Mouse (Mus musculus): ENCODE data around the gene Copz2. TPM values are rescaled to one million over a fixed set of nuclear protein-coding genes. Genes with fewer than 3 reads are reported as not detected.

Copz2 gene
- polyA plus RNA-seq, 1 experiment from 2014 or later = 125 TPM

- peaks cover 7% of the 10 kb centered on the region for H3K4me1 ChIP-seq
- H3K4me3 ChIP-seq = no peak overlapping the region
- H3K27me3 ChIP-seq = no peaks in the 10 kb centered on the region
- WGBS = 84% methylated on average over 8 of the region's 8 CpGs
- H3K36me3 ChIP-seq = peaks cover 83% of the 10 kb centered on the region
- H3K27ac ChIP-seq = no peak overlapping the region
- H3K4me2 ChIP-seq = no peak overlapping the region
- ATAC-seq (ENCODE audit: insufficient number of reproducible peaks, insufficient read depth, low FRiP score, low TSS enrichment, low read depth) = no peak
- H3K9me3 ChIP-seq = no peaks in the 10 kb centered on the region
- H3K9ac ChIP-seq = no peak overlapping the region
These were observed 31.5 kb upstream of the Copz2 start for GRCm38 (mm10) chr11:96818128-96818710.

- Histone ChIP-seq H3K36me3 (peaks cover 65% of the 10 kb centered on the region), H3K4me3 (no peak overlapping the region), H3K27me3 (no peaks in the 10 kb centered on the region), H3K9ac (no peak overlapping the region), H3K4me1 (peaks cover 44% of the 10 kb centered on the region), H3K27ac (no peak overlapping the region), H3K4me2 (no peak overlapping the region), H3K9me3 (no peaks in the 10 kb centered on the region)
- WGBS = 92% methylated on average over 10 of the region's 10 CpGs
- ATAC-seq (ENCODE audit: insufficient number of reproducible peaks, insufficient read depth, low FRiP score, low TSS enrichment, low read depth) = no peak
These were observed 27.7 kb upstream of the Copz2 start for GRCm38 (mm10) chr11:96821956-96822355.

- no peak for ATAC-seq (ENCODE audit: insufficient number of reproducible peaks, insufficient read depth, low FRiP score, low TSS enrichment, low read depth)
- H3K36me3 ChIP-seq = peaks cover 65% of the 10 kb centered on the region
- no peaks in the 10 kb centered on the region for H3K9me3 ChIP-seq
- H3K27ac ChIP-seq = peak overlapping the region; percentile 89
- H3K9ac ChIP-seq = peak overlapping the region; percentile 76
- WGBS = 38% methylated on average over 4 of the region's 4 CpGs
- no peaks in the 10 kb centered on the region for H3K27me3 ChIP-seq
- H3K4me3 ChIP-seq = peak overlapping the region; percentile 55
- peak overlapping the region; percentile 97 for H3K4me2 ChIP-seq
- peaks cover 53% of the 10 kb centered on the region for H3K4me1 ChIP-seq
These were observed 26.8 kb upstream of the Copz2 start for GRCm38 (mm10) chr11:96822675-96823470.

- Histone ChIP-seq H3K4me2 (peak overlapping the region; percentile 97), H3K27ac (peak overlapping the region; percentile 89), H3K9ac (peak overlapping the region; percentile 76), H3K27me3 (no peaks in the 10 kb centered on the region), H3K4me1 (peaks cover 58% of the 10 kb centered on the region), H3K36me3 (peaks cover 59% of the 10 kb centered on the region), H3K4me3 (peak overlapping the region; percentile 55), H3K9me3 (no peaks in the 10 kb centered on the region)
- 8% methylated on average over 13 of the region's 13 CpGs for WGBS
- no peak for ATAC-seq (ENCODE audit: insufficient number of reproducible peaks, insufficient read depth, low FRiP score, low TSS enrichment, low read depth)
These were observed 26.2 kb upstream of the Copz2 start for GRCm38 (mm10) chr11:96823471-96823837.

- peak; percentile 88 for ATAC-seq (ENCODE audit: insufficient number of reproducible peaks, insufficient read depth, low FRiP score, low TSS enrichment, low read depth)
- H3K4me1 ChIP-seq = peaks cover 64% of the 10 kb centered on the region
- peak overlapping the region; percentile 55 for H3K4me3 ChIP-seq
- H3K4me2 ChIP-seq = peak overlapping the region; percentile 97
- no peaks in the 10 kb centered on the region for H3K9me3 ChIP-seq
- WGBS = 1% methylated on average over 26 of the region's 26 CpGs
- H3K27me3 ChIP-seq = no peaks in the 10 kb centered on the region
- H3K36me3 ChIP-seq = peaks cover 52% of the 10 kb centered on the region
- H3K9ac ChIP-seq = peak overlapping the region; percentile 76
- H3K27ac ChIP-seq = peak overlapping the region; percentile 89
These were observed 25.5 kb upstream of the Copz2 start for GRCm38 (mm10) chr11:96823880-96824782.

- ATAC-seq (ENCODE audit: insufficient number of reproducible peaks, insufficient read depth, low FRiP score, low TSS enrichment, low read depth) = no peak
These were observed 24.7 kb upstream of the Copz2 start for GRCm38 (mm10) chr11:96824783-96825495.

GRCm38 (mm10) chr11:96826481-96826880, 23.2 kb upstream of the Copz2 start:
- Histone ChIP-seq H3K27me3 (no peaks in the 10 kb centered on the region), H3K9me3 (no peaks in the 10 kb centered on the region), H3K27ac (peak overlapping the region; percentile 39), H3K4me1 (peaks cover 69% of the 10 kb centered on the region), H3K4me2 (peak overlapping the region; percentile 97), H3K9ac (peak overlapping the region; percentile 55; the same call in 1 of the 2 replicates), H3K4me3 (peak overlapping the region; percentile 17), H3K36me3 (peaks cover 29% of the 10 kb centered on the region)
- ATAC-seq (ENCODE audit: insufficient number of reproducible peaks, insufficient read depth, low FRiP score, low TSS enrichment, low read depth) = no peak
- 79% methylated on average over 2 of the region's 2 CpGs for WGBS

More at GRCm38 (mm10) chr11:96824783-96825495, 24.7 kb upstream of the Copz2 start:
- 42% methylated on average over 7 of the region's 7 CpGs for WGBS
- peaks cover 64% of the 10 kb centered on the region for H3K4me1 ChIP-seq
- H3K36me3 ChIP-seq = peaks cover 44% of the 10 kb centered on the region
- H3K4me3 ChIP-seq = peak overlapping the region; percentile 55; the same call in 1 of the 2 replicates
- peak overlapping the region; percentile 89 for H3K27ac ChIP-seq
- peak overlapping the region; percentile 97 for H3K4me2 ChIP-seq
- H3K27me3 ChIP-seq = no peaks in the 10 kb centered on the region
- peak overlapping the region; percentile 76 for H3K9ac ChIP-seq
- no peaks in the 10 kb centered on the region for H3K9me3 ChIP-seq

- Histone ChIP-seq H3K9me3 (no peaks in the 10 kb centered on the region), H3K9ac (peak overlapping the region; percentile 44; the same call in 1 of the 2 replicates), H3K4me1 (peaks cover 69% of the 10 kb centered on the region), H3K36me3 (peaks cover 22% of the 10 kb centered on the region), H3K27ac (peak overlapping the region; percentile 28; the same call in 1 of the 2 replicates), H3K4me2 (peak overlapping the region; percentile 97), H3K27me3 (no peaks in the 10 kb centered on the region), H3K4me3 (peak overlapping the region; percentile 17)
- ATAC-seq (ENCODE audit: insufficient number of reproducible peaks, insufficient read depth, low FRiP score, low TSS enrichment, low read depth) = no peak
- 78% methylated on average over 12 of the region's 12 CpGs for WGBS
These were observed 22.5 kb upstream of the Copz2 start for GRCm38 (mm10) chr11:96827062-96827581.

GRCm38 (mm10) chr11:96827917-96828316, 21.8 kb upstream of the Copz2 start:
- Histone ChIP-seq H3K9me3 (no peaks in the 10 kb centered on the region), H3K4me3 (peak overlapping the region; percentile 18; the same call in 1 of the 2 replicates), H3K9ac (peak overlapping the region; percentile 44; the same call in 1 of the 2 replicates), H3K36me3 (peaks cover 19% of the 10 kb centered on the region), H3K4me1 (peaks cover 65% of the 10 kb centered on the region), H3K27ac (no peak overlapping the region), H3K4me2 (peak overlapping the region; percentile 97), H3K27me3 (no peaks in the 10 kb centered on the region)
- WGBS = 83% methylated on average over 9 of the region's 9 CpGs
- no peak for ATAC-seq (ENCODE audit: insufficient number of reproducible peaks, insufficient read depth, low FRiP score, low TSS enrichment, low read depth)

- no peaks in the 10 kb centered on the region for H3K27me3 ChIP-seq
- peaks cover 55% of the 10 kb centered on the region for H3K4me1 ChIP-seq
- no peak for ATAC-seq (ENCODE audit: insufficient number of reproducible peaks, insufficient read depth, low FRiP score, low TSS enrichment, low read depth)
- peak overlapping the region; percentile 92 for H3K9ac ChIP-seq
- H3K36me3 ChIP-seq = peaks cover 19% of the 10 kb centered on the region
- peak overlapping the region; percentile 90 for H3K4me3 ChIP-seq
- WGBS = 14% methylated on average over 10 of the region's 10 CpGs
- peak overlapping the region; percentile 97 for H3K4me2 ChIP-seq
- H3K27ac ChIP-seq = peak overlapping the region; percentile 97
- H3K9me3 ChIP-seq = no peaks in the 10 kb centered on the region
These were observed 20.8 kb upstream of the Copz2 start for GRCm38 (mm10) chr11:96828881-96829280.

Data from embryonic facial prominence, embryonic 13.5 days (tissue).